Mouse (Mus musculus) midbrain, postnatal 0 days (tissue): ENCODE measurements at regions not wholly inside any gene's neighbourhood (a gene's known extent, or its start where the extent isn't known, plus 50 kb on each side); places are given as distances from the start of the nearest gene placed in this dataset.

Source experiments
- ATAC-seq: fragments of 200-750 bp; cut with Nextera tagmentation; 2 replicates; pipeline ENCODE4 v1.8.0; 2017; ENCODE audit warnings: moderate number of reproducible peaks, mild to moderate bottlenecking, moderate TSS enrichment, moderate library complexity; ENCODE audit not compliant: low FRiP score
- DNase-seq: peaks from one replicate; pipeline ENCODE4 v3.0.0-alpha.2; 2015; ENCODE audit warnings: low spot score
- H3K27ac ChIP-seq: fragments of 300-500 bp; sonication (generic); 2 replicates; pipeline ENCODE4 v1.5.1; 2014; ENCODE audit warnings: low read depth, mild to moderate bottlenecking, low read length, mixed read lengths
- H3K27me3 ChIP-seq: fragments of 300-500 bp; sonication (generic); 2 replicates; pipeline ENCODE4 v1.6.1; 2014; ENCODE audit warnings: low read length, control low read depth, mixed read lengths; ENCODE audit not compliant: insufficient read depth
- H3K36me3 ChIP-seq: fragments of 300-500 bp; sonication (generic); 2 replicates; pipeline ENCODE4 v1.6.1; 2014; ENCODE audit warnings: low read length, control low read depth, mixed read lengths; ENCODE audit not compliant: insufficient read depth
- H3K4me1 ChIP-seq: fragments of 300-500 bp; sonication (generic); 2 replicates; pipeline ENCODE4 v1.6.1; 2014; ENCODE audit warnings: mild to moderate bottlenecking, control low read depth, antibody characterized with exemption, low read length, mixed read lengths; ENCODE audit not compliant: insufficient read depth
- H3K4me2 ChIP-seq: fragments of 300-500 bp; sonication (generic); 2 replicates; pipeline ENCODE4 v1.6.1; 2014; ENCODE audit warnings: low read depth, mild to moderate bottlenecking, low read length, mixed read lengths; ENCODE audit not compliant: poor library complexity, severe bottlenecking
- H3K4me3 ChIP-seq: fragments of 300-500 bp; sonication (generic); 2 replicates; pipeline ENCODE4 v1.5.1; 2014; ENCODE audit warnings: low read depth, mild to moderate bottlenecking, low read length, moderate library complexity
- H3K9ac ChIP-seq: fragments of 300-500 bp; sonication (generic); replicated peaks from 2 replicates; pipeline ENCODE4 v1.6.1; 2014; ENCODE audit warnings: mild to moderate bottlenecking, low read length, moderate library complexity, mixed read lengths; ENCODE audit not compliant: poor library complexity, severe bottlenecking
- H3K9me3 ChIP-seq: fragments of 300-500 bp; sonication (generic); 2 replicates; pipeline ENCODE4 v1.6.1; 2016; ENCODE audit warnings: low read length, control low read depth
- CTCF ChIP-seq: IDR thresholded peaks from 2 replicates; pipeline ENCODE4 v1.5.1; 2016; ENCODE audit warnings: antibody characterized with exemption, mild to moderate bottlenecking
- WGBS: fragments of 180-500 bp; shearing (Covaris S2); extraction: QIAGEN DNeasy Blood & Tissue Kit; methylation state at CpG from one replicate; pipeline ENCODE4 v1.1.7; 2014; 5-methylcytosine and 5-hydroxymethylcytosine counted together

DNA sequence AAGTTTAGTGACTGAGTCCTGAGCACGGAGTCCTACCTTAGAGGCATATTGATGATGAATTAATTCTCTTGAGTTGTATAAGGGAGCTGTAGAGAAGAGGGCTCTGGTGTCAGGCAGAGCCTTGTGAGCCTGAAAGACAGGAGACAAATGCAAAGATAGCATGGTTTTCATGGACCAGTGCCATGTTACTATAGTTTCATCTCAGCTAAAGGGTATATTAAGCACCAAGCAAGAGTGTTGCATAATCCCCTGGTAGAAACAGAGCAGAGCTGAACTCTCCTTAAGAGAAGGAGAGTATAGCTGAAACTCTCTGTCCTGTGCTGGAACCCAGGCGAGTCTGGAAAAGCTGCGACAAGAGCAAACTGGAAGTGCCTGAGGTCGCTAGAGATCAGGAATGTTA, 73.5 kb upstream of the Smarca2 start:
- no peaks in the 10 kb centered on the region for H3K36me3 ChIP-seq

DNA sequence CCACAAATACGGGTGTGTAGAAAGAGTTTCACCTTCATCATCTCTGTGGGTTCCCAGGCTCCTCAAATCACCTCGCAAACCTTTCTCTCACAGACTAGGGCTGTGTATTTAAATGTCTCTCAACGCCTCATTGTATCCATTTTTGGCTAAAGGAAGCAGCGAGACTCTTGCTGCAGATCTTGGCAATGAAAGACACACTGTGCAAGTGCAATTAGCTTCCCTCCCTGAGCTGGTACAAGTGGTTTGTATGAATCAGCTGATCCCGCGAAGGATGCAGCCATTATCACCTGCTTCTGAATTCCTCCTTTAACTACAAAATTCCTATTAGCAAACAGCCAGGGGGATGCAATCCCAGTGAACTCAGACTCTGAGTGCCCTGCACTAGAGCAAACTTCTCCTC, 72.3 kb upstream of the Smarca2 start:
- no peak for ATAC-seq
- H3K4me3 ChIP-seq, result no peak overlapping the region
- DNase-seq, result peak; percentile 34

More for the DNA sequence above, 73.5 kb upstream of the Smarca2 start:
- Histone ChIP-seq H3K4me1 (peaks cover 4% of the 10 kb centered on the region; the same call in 1 of the 2 replicates), H3K9me3 (no peaks in the 10 kb centered on the region), H3K27me3 (no peaks in the 10 kb centered on the region), H3K9ac (no peak overlapping the region), H3K4me3 (no peak overlapping the region), H3K4me2 (no peak overlapping the region), H3K27ac (no peak overlapping the region)
- 83% methylated on average over 4 of the region's 4 CpGs for WGBS
- ATAC-seq, result no peak
- TF ChIP-seq CTCF, result no peak
- DNase-seq, result no peak

DNA sequence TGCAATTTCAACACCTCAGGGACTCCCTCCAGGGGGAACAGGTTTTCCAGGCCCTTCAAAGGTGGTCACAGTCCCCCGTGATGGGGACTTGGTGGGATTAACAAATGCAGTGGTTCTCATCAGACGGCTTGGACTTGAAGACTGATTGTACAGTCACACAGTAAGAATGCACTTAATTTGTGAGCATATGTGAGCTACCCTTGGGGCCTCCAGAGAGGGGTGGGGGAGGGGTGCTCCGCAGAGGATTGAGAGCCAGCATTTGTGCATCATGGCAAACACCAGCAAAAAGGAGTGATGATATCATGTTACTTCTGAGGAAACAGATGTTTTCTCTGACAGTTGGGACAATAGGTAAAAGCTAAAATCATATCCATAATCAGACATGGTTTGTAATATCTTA, 59.2 kb upstream of the Smarca2 start:
- Histone ChIP-seq H3K9me3 (no peaks in the 10 kb centered on the region), H3K4me3 (no peak overlapping the region), H3K9ac (no peak overlapping the region), H3K36me3 (no peaks in the 10 kb centered on the region), H3K27ac (no peak overlapping the region), H3K4me1 (no peaks in the 10 kb centered on the region), H3K27me3 (no peaks in the 10 kb centered on the region), H3K4me2 (no peak overlapping the region)
- WGBS, result 56% methylated on average over 3 of the region's 3 CpGs
- DNase-seq, result no peak
- no peak for ATAC-seq
- TF ChIP-seq CTCF, result no peak

More for the DNA sequence above, 72.3 kb upstream of the Smarca2 start:
- no peak overlapping the region for H3K9ac ChIP-seq
- TF ChIP-seq CTCF, result no peak
- H3K27me3 ChIP-seq, result no peaks in the 10 kb centered on the region
- H3K4me2 ChIP-seq, result no peak overlapping the region
- H3K36me3 ChIP-seq, result no peaks in the 10 kb centered on the region
- peaks cover 4% of the 10 kb centered on the region; the same call in 1 of the 2 replicates for H3K4me1 ChIP-seq
- no peak overlapping the region for H3K27ac ChIP-seq
- 53% methylated on average over 6 of the region's 6 CpGs for WGBS
- H3K9me3 ChIP-seq, result no peaks in the 10 kb centered on the region

DNA sequence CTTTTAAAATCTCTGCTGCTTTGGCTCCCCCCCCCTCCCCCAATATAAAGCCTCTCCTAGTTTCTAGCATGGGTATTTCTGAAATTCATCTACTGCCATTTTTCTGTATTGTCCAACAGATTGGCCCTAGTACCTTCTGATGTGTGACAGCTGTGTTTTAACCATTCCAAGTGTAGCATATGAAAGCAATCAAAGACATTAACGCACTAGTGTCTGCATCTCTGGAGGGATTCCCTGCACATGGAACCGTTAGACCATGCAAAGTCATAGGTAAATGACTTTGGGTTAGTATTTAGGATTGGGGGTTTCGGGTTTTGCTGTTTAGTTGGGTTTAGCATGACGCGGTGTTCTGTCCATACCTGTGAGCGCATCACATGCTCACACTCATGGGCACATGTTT, 57.3 kb upstream of the Smarca2 start:
- TF ChIP-seq CTCF, result no peak
- Histone ChIP-seq H3K9ac (no peak overlapping the region), H3K27me3 (no peaks in the 10 kb centered on the region), H3K36me3 (no peaks in the 10 kb centered on the region), H3K4me3 (no peak overlapping the region), H3K4me2 (no peak overlapping the region), H3K9me3 (no peaks in the 10 kb centered on the region), H3K4me1 (no peaks in the 10 kb centered on the region), H3K27ac (no peak overlapping the region)
- 88% methylated on average over 6 of the region's 6 CpGs for WGBS
- ATAC-seq (no peak), DNase-seq (no peak)

DNA sequence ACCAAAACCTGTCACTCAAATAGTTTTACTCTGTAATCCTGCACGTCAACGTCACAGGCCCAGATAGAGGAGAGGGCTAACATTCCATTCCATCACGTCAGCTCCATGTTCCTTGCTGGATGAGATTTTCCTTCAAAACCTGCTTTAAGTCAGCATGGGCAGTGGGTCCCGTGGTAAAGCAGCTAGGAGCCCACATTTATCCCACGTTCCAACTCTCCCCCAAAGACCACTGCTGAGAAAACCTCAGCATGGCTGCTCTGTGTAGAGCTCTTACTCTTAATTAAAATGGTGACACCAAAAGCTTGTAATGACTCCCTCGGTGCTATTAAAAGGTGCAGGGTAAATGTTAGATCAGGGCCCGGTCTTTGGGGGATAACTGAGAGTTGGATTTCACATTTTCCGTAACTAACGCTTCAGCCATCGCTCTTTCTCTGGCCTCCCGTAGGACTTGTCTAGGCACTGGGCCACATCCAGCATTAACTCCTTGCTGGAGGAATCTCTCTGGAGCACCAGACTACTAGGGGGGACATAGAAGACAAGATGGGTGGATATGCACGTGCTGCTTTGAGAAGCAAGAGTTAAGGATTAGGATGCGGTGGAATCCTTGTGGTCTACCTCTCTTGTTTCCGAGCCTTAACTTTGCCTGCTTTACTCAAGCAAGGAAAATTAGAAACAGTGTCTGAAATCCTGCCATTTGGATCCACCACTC, 56.1 kb upstream of the Smarca2 start:
- H3K4me2 ChIP-seq, result no peak overlapping the region
- ATAC-seq (no peak), DNase-seq (no peak)
- no peaks in the 10 kb centered on the region for H3K36me3 ChIP-seq
- TF ChIP-seq CTCF, result no peak
- no peak overlapping the region for H3K27ac ChIP-seq
- H3K4me1 ChIP-seq, result no peaks in the 10 kb centered on the region
- no peak overlapping the region for H3K4me3 ChIP-seq
- 77% methylated on average over 14 of the region's 14 CpGs for WGBS
- no peaks in the 10 kb centered on the region for H3K27me3 ChIP-seq
- no peak overlapping the region for H3K9ac ChIP-seq
- no peaks in the 10 kb centered on the region for H3K9me3 ChIP-seq

DNA sequence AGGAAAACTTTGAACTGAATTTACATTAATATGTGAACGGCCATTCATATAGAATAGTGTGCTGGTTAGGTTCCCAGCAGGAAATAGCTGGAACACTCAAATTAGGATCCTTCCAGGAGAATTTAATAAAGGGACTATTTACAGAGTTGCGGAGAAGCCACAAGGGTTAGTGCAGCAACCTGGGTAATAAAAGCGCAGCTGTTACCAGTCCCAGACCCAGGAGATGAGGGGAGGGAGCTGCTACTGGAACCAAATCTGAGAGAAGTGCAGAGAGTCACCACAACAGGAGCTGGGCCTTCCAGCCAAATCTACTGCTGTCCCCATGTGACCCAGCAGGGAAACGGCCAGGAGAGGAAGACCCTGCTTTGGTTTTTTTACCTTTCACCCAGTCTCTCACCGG, 54.6 kb upstream of the Smarca2 start:
- Histone ChIP-seq H3K9me3 (no peaks in the 10 kb centered on the region), H3K4me3 (no peak overlapping the region), H3K4me1 (no peaks in the 10 kb centered on the region), H3K27me3 (no peaks in the 10 kb centered on the region), H3K4me2 (no peak overlapping the region), H3K27ac (no peak overlapping the region), H3K9ac (no peak overlapping the region), H3K36me3 (no peaks in the 10 kb centered on the region)
- 60% methylated on average over 5 of the region's 5 CpGs for WGBS
- ATAC-seq (no peak), DNase-seq (no peak)
- no peak for TF ChIP-seq CTCF
